Mouse (Mus musculus) liver, embryonic 14.5 days (tissue): Measurements from ENCODE around the gene 6330409D20Rik. TPM values are rescaled to one million over a fixed set of nuclear protein-coding genes. Genes with fewer than 3 reads are reported as not detected.
A peak's percentile ranks its signal among the peaks of the same experiment; 100 is the strongest.

ENCODE experiments used
- ATAC-seq: fragments of 200-750 bp; cut with Nextera tagmentation; 2 replicates; pipeline ENCODE4 v1.8.0; 2017; ENCODE audit warnings: moderate number of reproducible peaks, mild to moderate bottlenecking, moderate library complexity; ENCODE audit not compliant: insufficient read depth
- DNase-seq, 3 experiments: peaks; one replicate each; pipeline ENCODE4 v3.0.0-alpha.2; 2012 to 2013; ENCODE audit warnings: low read depth in 3 of 3, low spot score in 3 of 3
- H3K27ac ChIP-seq: fragments of 300-500 bp; sonication (generic); 2 replicates; pipeline ENCODE4 v1.5.1; 2014; ENCODE audit warnings: moderate library complexity, mild to moderate bottlenecking, control low read depth, inconsistent platforms
- H3K27me3 ChIP-seq: fragments of 300-500 bp; sonication (generic); 2 replicates; pipeline ENCODE4 v1.6.1; 2014; ENCODE audit warnings: mild to moderate bottlenecking, low read length, moderate library complexity; ENCODE audit not compliant: control insufficient read depth, insufficient read depth
- H3K36me3 ChIP-seq: fragments of 300-500 bp; sonication (generic); replicated peaks from 2 replicates; pipeline ENCODE4 v1.6.1; 2014; ENCODE audit warnings: low read depth; ENCODE audit not compliant: control insufficient read depth, insufficient read depth
- H3K4me1 ChIP-seq, 2 experiments: fragments of 200-500 bp in 1 of 2; fragments of 300-500 bp in 1 of 2; sonication (generic) in 1 of 2; replicated peaks; 2 replicates each; pipeline ENCODE4 v1.6.1; 2012 to 2014; ENCODE audit warnings: antibody characterized with exemption in 1 of 2, inconsistent platforms in 1 of 2, low read length in 1 of 2; ENCODE audit not compliant: control insufficient read depth in 2 of 2, insufficient read depth in 2 of 2
- H3K4me2 ChIP-seq: fragments of 300-500 bp; sonication (generic); 2 replicates; pipeline ENCODE4 v1.6.1; 2014; ENCODE audit warnings: low read depth, mild to moderate bottlenecking, control low read depth, moderate library complexity
- H3K4me3 ChIP-seq, 2 experiments: fragments of 200-500 bp in 1 of 2; fragments of 300-500 bp in 1 of 2; sonication (generic) in 1 of 2; 2 replicates each; pipeline ENCODE4 v1.5.1; 2012 to 2014; ENCODE audit warnings: low read depth in 2 of 2, low read length in 2 of 2, mild to moderate bottlenecking in 2 of 2, control low read depth in 1 of 2, inconsistent platforms in 1 of 2, moderate library complexity in 1 of 2; ENCODE audit not compliant: insufficient read depth in 1 of 2
- H3K9ac ChIP-seq: fragments of 300-500 bp; sonication (generic); replicated peaks from 2 replicates; pipeline ENCODE4 v1.6.1; 2014; ENCODE audit warnings: mild to moderate bottlenecking, control low read depth, moderate library complexity
- H3K9me3 ChIP-seq: fragments of 300-500 bp; sonication (generic); 2 replicates; pipeline ENCODE4 v1.6.1; 2016; ENCODE audit warnings: low read length, mixed read lengths; ENCODE audit not compliant: control insufficient read depth
- CTCF ChIP-seq: IDR thresholded peaks from 2 replicates; pipeline ENCODE4 v1.5.1; 2016; ENCODE audit warnings: antibody characterized with exemption, low read depth, control low read depth
- EP300 ChIP-seq: IDR thresholded peaks from 2 replicates; pipeline ENCODE4 v1.6.1; 2016; ENCODE audit warnings: antibody characterized with exemption, low read depth
- WGBS: fragments of 180-500 bp; shearing (Covaris S2); extraction: QIAGEN DNeasy Blood & Tissue Kit; methylation state at CpG from one replicate; pipeline ENCODE4 v1.1.7; 2014; ENCODE audit not compliant: insufficient replicate concordance; 5-methylcytosine and 5-hydroxymethylcytosine counted together
- polyA plus RNA-seq, 2 experiments: library from polyadenylated mRNA; depleted of rRNA in 1 of 2; stranded (reverse) in 1 of 2; unstranded in 1 of 2; fragments of >200 nt; fragmentation: Nextera tagmentation in 1 of 2; extraction: Ambion mirVana in 1 of 2; gene quantifications; 2 replicates each; pipeline versions ENCODE4 v1.2.1 to v1.2.3; 2012 to 2014

Gene 6330409D20Rik
- polyA plus RNA-seq, 2 experiments: 0.07 TPM; not detected in 1

GRCm38 (mm10) chr2:32693823-32694411 is 46.9 kb downstream of the 6330409D20Rik start:
- ATAC-seq (peak; percentile 96), DNase-seq (peak; percentile 91 to 94 (median 91))
- under 1% methylated on average over 51 of the region's 51 CpGs for WGBS
- Histone ChIP-seq H3K4me2 (peak overlapping the region; percentile 99), H3K27ac (peak overlapping the region; percentile 21), H3K9ac (peak overlapping the region; percentile 79), H3K4me3 (peak overlapping the region; percentile 75 to 85), H3K27me3 (no peaks in the 10 kb centered on the region), H3K4me1 (peaks cover 13 to 14% of the 10 kb centered on the region in 2 experiments; a peak in 3 of 4 replicates), H3K36me3 (no peaks in the 10 kb centered on the region), H3K9me3 (no peaks in the 10 kb centered on the region)
- TF ChIP-seq CTCF (peak; percentile 91), EP300 (no peak)

- Histone ChIP-seq H3K27ac (peak overlapping the region; percentile 21; the same call in 1 of the 2 replicates), H3K4me3 (peak overlapping the region; percentile 75 to 85), H3K9me3 (no peaks in the 10 kb centered on the region), H3K4me1 (peaks cover 13 to 14% of the 10 kb centered on the region in 2 experiments; a peak in 3 of 4 replicates), H3K9ac (peak overlapping the region; percentile 79), H3K4me2 (peak overlapping the region; percentile 99), H3K27me3 (no peaks in the 10 kb centered on the region), H3K36me3 (no peaks in the 10 kb centered on the region)
- ATAC-seq (no peak), DNase-seq (no peak)
- WGBS: 6% methylated on average over 7 of the region's 7 CpGs
- TF ChIP-seq EP300 (no peak), CTCF (no peak)
Observed at GRCm38 (mm10) chr2:32693282-32693681, 47.5 kb downstream of the 6330409D20Rik start.

GRCm38 (mm10) chr2:32692496-32692895 is 48.3 kb downstream of the 6330409D20Rik start:
- Histone ChIP-seq H3K27ac (no peak overlapping the region), H3K36me3 (peaks cover 3% of the 10 kb centered on the region; the same call in 1 of the 2 replicates), H3K9ac (no peak overlapping the region), H3K9me3 (no peaks in the 10 kb centered on the region), H3K4me2 (peak overlapping the region; percentile 99), H3K4me1 (peaks cover 13 to 14% of the 10 kb centered on the region in 2 experiments; a peak in 3 of 4 replicates), H3K4me3 (peak overlapping the region in 1 of 2 experiments; percentile 85; a peak in 1 of 4 replicates), H3K27me3 (no peaks in the 10 kb centered on the region)
- TF ChIP-seq CTCF (no peak), EP300 (no peak)
- whole genome bisulfite sequencing: 86% methylated on average over 14 of the region's 14 CpGs
- ATAC-seq (no peak), DNase-seq (no peak)

GRCm38 (mm10) chr2:32691041-32691440 is 49.8 kb downstream of the 6330409D20Rik start:
- H3K27me3 ChIP-seq: no peaks in the 10 kb centered on the region
- H3K9ac ChIP-seq: no peak overlapping the region
- H3K4me1 ChIP-seq: peaks cover 13 to 14% of the 10 kb centered on the region in 2 experiments; a peak in 3 of 4 replicates
- WGBS: 71% methylated on average over 11 of the region's 11 CpGs
- no peaks in the 10 kb centered on the region for H3K9me3 ChIP-seq
- no peak for DNase-seq
- no peak overlapping the region; the same call in 1 of the 2 replicates for H3K4me2 ChIP-seq
- H3K36me3 ChIP-seq: peaks cover 6% of the 10 kb centered on the region; the same call in 1 of the 2 replicates
- no peak overlapping the region for H3K4me3 ChIP-seq
- no peak for ATAC-seq
- H3K27ac ChIP-seq: no peak overlapping the region
- TF ChIP-seq CTCF (no peak), EP300 (no peak)

- peaks cover 13 to 14% of the 10 kb centered on the region in 2 experiments; a peak in 3 of 4 replicates for H3K4me1 ChIP-seq
- 20% methylated on average over 5 of the region's 5 CpGs for WGBS
- H3K27ac ChIP-seq: no peak overlapping the region
- H3K36me3 ChIP-seq: peaks cover 6% of the 10 kb centered on the region; the same call in 1 of the 2 replicates
- no peaks in the 10 kb centered on the region for H3K27me3 ChIP-seq
- no peak overlapping the region for H3K4me2 ChIP-seq
- H3K9me3 ChIP-seq: no peaks in the 10 kb centered on the region
- H3K4me3 ChIP-seq: no peak overlapping the region
- DNase-seq: peak; percentile 76 to 78 (median 78)
- ATAC-seq: 0 out of 2 replicates have a peak, but pooled peaks have one; percentile 12
- TF ChIP-seq CTCF: peak; percentile 100
- no peak for TF ChIP-seq EP300
- H3K9ac ChIP-seq: no peak overlapping the region
Observed at GRCm38 (mm10) chr2:32689420-32689819, 51.4 kb downstream of the 6330409D20Rik start.
